Mouse (Mus musculus): Measurements from ENCODE around the gene Ccnyl1.
A peak's percentile ranks its signal among the peaks of the same experiment; 100 is the strongest.
"Not testable (repeated sequence)": the region's sequence is repeated elsewhere in the genome, so short reads cannot be mapped to it uniquely, and the experiment has no call there.

The Ccnyl1 gene

DNA sequence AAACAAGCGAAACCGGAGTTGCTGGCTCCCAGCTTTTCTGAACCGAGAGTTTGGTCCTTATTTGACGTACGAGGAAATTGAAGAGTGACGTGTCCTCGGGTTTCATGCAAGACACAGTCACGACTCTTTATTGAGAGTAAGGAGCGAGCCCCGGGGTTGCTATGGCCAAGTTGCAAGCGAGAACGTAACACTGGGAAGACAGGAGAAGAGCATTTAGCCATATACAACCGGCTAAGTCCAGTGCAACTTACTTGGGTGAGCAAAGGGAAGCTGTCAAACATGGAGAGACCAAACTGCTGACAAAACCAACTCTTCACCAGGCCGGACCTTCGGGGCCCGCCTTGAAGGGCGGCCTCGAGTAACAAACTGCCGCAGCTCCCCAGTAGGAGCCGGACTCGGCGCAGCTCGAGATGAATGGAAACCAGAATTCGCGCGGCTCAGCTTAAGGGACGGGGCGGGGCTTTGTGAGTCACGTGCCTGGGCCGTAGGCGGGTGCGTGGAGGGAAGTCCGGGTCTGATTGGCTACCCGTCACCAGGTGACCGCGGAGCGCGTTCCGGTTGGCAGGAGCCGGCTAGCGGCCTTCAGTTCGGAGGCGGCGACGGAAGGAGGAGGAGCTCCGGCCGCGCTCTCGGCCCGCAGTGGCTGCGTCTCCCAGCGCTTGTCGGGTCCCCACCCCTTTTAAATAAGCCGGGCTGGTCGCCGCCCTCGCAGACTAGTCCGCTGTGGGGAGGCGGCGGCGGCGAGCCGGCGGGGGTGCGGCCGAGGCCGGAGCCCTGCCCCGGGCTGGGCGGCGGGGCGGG, at the start of gene Ccnyl1:
Gene Ccnyl1 (plus strand): TSS at position 243 of the 801 bp plus-strand sequence.
- peak; percentile 98 for DNase-seq (ENCODE audit: low spot score)

DNA sequence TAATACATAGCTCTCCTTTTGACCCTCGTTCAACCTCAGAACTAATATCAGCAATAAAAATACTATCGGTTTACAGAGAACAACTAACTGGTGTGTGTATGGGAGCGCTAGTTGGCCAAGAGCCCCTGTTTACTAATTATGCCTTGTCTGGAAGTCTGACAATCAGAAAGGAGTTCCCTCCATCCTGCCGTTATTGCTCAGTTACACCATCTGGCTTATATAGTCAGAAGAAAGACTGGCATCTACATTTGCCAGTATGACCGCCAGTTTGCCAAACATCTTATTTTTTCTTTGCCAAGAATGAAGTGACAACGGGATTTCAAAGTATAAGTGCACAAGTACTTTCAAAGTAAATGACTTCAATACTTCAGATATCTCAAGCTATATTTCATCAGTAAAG, 49.2 kb upstream of the Ccnyl1 start:
- no peak for DNase-seq (ENCODE audit: low spot score)

DNA sequence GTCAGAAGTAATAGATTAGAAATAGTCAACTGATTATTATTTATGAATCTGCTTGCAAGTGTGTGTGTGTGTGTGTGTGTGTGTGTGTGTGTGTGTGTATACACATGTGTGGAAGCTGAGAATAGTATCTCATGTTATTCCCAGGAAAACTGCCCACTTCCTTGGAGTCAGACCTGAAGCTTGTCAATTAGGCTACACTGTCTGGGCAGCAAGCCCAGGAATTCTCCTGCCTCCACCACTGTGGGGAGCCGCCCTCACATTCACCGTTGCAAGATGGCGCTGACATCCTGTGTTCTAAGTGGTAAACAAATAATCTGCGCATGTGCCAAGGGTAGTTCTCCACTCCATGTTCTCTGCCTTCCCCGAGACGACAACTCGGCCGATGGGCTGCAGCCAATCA, 47.7 kb upstream of the Ccnyl1 start:
- DNase-seq (ENCODE audit: low spot score) = not testable (repeated sequence)

DNA sequence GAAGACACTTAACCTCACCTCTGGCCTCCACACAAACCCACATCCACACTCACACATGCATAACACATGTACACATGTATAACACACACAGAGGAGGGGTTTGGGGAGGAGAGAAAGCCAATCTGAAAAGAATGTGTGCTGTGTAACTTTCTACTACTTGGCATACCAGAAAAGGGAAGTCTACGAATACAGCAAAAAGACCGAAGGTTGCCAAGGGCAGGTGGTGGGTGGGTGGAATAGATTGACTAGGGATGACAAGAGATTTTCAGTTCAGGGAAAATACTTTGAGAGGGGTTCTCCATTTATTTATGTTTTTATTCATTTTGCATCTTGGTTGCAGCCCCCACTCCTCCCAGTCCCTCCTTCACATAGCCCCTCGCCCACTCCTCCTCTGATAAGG, 45.7 kb upstream of the Ccnyl1 start:
- no peak for DNase-seq (ENCODE audit: low spot score)

DNA sequence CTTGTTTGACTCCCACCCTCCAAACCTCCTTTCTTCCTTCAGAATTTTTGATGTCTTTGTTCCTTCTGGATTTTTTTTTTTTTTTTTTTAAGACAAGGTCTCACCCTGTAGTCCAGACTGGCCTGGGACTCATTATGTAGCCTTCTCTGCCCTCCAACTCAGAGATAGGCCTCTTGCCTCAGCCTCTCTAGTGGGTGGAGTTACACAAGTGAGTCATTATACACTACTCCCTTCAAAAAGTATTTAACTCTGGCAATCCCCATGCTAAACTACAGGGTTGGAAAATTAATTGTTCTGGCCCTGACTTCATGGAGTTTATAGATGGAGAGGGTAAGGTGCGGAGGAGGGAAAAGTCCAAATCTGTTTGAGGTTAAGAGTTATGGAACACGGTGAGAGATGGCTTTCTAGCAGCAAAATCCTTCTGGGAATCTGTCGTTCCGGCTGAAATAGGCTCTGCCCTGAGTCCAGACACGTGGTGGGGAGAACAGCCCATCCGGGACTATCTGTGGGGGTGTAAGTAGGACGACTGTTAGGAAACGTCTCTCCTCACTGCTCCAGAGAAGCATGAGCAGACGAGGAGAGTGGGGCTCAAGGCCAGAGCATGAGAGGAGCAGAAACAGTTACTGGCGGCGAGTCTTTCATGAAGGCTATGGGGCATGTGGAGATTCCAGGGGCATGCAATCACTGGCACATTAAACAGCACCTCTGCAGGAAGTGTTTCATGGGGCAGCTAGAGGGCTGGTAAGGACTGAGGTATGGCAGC, 40.7 kb upstream of the Ccnyl1 start:
- DNase-seq (ENCODE audit: low spot score) = peak; percentile 13

DNA sequence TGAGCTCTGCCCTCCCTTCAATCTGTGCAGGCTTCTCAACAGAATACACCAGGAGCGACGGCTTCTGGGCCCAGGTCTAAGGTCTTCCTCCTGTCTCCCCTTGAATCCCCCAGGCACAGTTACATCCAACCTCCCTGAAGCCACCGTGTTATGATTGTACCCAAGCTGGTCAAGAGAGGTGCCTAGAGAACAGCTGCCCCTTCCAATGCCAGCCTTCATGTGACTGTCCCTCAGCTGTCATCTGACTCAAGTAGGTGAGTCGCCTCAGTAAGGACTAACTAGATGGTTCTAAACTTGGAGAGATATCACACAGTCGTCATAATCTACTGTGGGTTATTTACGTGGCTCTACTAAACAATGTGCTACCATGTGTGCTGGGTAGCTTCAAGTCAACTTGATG, 36.6 kb upstream of the Ccnyl1 start:
- DNase-seq (ENCODE audit: low spot score) = no peak

DNA sequence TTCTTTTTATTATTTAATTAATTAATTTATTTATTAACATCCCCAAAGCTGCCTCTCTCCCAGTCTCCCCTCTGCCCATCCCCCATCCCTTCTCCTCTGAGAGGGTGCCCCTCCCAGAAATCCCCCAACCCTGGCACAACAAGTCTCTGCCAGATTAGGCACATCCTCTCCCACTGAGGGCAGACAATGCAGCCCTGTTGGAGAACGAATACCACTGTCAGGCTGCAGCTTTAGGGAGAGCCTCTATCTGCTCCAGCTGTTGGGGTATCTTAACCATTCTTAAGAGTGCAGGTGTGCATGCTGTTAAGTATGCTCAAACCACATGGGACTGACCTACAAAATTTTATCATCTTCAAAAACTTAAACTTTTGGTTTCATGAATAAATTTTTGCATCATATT, 34.8 kb upstream of the Ccnyl1 start:
- DNase-seq (ENCODE audit: low spot score) = no peak

DNA sequence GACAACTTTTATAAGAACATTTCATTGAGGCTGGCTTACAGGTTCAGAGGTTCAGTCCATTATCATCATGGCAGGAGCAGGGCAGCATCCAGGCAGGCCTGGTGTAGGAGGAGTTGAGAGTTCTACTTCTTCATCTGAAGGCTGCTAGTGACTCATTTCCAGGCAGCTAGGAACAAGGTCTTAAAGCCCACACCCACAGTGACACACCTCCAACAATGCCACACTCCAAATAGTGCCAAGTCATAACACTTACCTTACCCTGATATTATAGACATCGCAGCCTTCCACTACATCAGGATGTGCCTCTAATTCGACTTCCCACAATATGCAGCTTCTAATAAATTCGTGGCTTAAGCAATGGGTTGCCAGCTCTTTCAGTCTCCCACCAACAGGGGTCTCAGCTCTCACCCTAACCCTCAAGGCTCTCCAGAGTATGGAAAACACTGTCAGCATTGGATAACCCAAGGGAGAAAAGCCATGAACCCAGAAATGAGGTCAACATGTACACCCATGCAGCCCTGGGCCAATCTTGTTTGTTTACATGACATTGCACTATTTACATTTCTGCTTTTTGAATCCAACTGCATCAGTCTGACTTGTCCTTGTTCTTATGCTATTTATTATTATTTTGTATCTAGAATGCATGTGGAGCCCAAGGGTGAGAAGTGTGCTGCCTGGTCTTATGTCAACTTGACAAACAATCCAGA, 33.7 kb upstream of the Ccnyl1 start:
- DNase-seq (ENCODE audit: low spot score) = no peak

DNA sequence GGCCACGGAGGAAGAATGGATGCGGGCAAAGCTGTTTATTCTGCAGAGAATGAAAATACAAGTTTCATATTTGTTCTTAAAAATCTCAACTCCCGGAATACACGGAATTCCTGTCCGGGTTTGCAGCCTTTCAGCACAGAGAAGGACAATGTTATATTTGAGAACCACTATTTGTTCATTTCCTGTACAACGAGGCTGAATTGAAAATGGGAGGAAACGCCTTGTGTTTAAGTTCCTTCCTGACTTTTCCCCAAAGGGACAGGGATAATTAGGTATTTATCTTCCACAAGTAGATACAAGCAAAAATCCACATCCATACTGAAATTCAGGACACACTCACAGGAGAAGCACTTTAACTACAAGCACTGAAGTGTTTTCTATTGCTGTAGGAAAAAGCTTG, 31.4 kb upstream of the Ccnyl1 start:
- DNase-seq (ENCODE audit: low spot score) = no peak

DNA sequence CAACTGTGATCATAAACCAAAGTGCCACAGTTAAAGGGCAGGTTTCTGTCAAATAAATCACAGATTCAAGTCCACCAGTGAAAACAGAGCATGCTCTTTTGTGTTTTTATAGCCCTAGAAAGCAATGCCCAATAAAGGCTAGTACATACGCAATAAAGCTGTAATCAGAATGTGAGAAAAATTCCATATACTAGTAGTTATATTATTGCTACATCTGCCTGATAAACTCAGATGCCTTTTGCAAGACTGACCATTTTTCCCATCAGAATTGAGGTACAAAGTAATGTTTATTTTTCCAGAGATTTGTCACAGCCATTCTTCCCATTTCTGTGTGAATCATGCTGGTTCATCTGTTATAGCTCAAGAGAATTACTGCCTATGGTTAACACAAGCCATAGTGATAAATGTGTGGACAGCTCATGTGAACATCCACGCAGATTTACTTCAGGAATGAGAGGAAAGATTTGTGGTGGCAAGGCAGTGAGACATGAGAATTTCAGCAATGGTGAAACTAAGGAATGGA, 23.1 kb upstream of the Ccnyl1 start:
- no peak for DNase-seq (ENCODE audit: low spot score)

DNA sequence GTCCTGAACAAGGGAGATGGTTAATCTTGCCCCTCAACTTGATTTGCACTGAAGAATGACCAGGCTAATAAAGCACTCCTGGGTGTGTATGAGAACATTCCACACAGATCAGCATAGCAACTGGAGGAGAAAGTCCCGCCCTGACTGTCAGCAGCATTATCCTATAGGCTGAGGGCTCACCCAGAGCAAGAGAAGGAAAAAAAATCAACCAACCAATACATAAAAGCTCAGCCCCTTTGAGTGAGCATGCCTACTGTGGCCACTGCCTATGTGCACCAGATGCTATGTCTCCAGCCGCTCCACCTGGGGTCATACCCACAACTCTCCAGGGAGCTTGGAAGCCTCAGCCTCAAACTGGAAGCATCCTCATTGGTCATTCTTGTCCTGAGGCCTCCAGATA, 20.8 kb upstream of the Ccnyl1 start:
- no peak for DNase-seq (ENCODE audit: low spot score)

DNA sequence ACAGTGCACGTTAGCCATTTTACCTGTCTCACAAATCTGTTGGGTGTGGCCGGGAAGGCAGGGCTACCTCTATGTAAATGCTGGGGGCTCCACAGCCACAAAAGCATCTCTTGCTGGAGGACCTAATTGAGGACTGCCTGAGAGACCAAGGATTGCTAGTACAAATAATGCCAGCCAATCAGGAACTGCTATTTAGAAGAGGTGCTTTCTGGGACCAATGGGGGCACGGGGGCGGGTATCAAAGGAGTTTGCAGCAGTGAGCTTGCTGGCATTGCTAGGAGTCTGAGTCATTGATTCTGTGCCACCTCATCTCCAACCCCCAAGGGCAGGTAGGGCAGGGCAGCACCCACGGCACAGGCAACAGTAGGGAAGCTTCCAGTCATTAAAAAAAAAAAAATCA, 16.3 kb upstream of the Ccnyl1 start:
- DNase-seq (ENCODE audit: low spot score) = no peak

DNA sequence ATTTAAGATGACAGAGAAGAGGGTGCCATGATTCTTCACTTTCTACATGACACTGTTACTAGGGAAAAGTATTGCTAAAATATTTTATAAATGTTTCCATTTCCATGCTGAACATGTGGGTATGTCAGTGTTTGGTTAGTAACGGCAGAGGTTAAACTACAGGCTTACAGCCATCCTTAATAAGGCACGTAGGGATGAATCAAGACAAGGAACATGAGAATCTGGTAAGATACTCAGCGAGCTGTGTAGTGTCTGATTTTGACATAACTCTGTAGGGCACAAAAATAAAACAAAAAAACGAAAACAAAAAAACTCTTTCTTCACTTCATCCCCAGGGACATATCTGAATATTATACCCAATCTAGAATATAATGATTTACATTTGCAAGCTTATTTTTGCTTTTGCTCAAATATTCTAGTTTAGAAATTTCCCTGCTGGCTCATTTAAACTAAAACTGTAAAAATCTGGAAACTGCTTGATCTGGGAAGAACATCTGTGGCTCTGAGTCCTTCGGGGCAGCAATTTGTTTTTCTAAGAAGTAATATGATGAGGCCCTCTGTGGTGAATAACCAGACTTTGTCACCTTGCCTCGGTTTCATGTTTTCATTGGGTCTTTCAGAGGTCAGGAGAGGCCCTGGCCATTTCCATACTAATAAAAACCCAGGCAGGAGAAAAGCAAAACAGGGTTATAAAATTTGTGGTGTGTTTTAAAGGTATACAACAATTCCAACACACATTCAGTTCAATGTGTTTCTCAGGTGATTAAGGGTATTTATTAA, 14.0 kb upstream of the Ccnyl1 start:
- DNase-seq (ENCODE audit: low spot score) = no peak

DNA sequence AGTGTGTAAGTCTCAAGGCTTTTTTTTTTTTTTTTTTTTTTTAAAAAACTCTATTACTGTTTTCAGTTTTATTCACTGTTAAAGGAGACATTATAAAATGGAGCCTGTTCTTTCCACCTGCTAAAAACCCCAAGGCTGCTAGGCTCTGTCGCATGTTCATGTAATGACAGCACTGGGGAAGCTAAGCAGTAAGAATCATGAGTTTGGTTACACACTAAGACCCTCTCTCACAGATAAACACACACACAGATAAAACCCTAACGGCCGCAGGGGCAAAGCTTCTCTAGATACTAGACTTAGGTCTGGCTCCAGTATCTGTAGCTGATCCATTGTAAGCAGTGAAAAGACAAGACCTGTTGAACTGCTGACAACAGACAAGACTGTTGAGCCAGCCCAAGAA, 8.8 kb upstream of the Ccnyl1 start:
- no peak for DNase-seq (ENCODE audit: low spot score)

DNA sequence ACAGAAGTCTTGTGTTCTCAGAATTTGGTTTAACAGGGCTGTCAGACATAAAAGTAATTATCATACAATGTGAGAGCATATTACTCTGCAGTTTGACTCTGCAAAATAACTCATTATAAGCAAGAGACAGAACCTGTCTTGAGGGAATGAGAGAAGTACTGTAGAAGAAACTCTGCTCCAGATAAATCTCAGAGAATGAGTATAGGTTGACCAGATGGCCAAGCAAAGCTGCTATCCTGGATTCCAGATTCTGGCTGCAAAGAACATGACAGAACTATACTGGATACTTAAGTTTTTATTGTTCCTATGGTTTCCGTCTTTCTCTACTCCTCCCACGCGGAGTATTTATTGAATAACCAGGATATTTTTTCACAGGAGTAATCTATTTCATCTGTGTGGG, 7.2 kb upstream of the Ccnyl1 start:
- DNase-seq (ENCODE audit: low spot score) = no peak

DNA sequence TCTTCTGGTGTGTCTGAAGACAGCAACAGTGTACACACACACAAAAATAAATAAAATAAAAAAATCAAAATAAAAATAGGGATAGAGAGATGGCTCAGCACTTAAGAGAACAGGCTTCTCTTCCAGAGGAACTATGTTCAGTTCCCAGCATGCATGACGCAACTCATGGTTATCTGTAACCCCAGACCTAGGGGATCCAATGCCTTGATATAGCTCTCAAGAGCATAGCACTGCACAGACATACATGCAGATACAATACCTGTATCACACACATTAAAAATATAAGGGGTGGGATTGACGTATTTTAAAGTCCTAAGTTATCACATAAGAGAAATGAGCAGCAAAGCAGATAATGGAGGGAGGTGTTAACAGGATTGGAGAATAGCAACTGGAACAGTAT, 5.8 kb upstream of the Ccnyl1 start:
- no peak for DNase-seq (ENCODE audit: low spot score)

DNA sequence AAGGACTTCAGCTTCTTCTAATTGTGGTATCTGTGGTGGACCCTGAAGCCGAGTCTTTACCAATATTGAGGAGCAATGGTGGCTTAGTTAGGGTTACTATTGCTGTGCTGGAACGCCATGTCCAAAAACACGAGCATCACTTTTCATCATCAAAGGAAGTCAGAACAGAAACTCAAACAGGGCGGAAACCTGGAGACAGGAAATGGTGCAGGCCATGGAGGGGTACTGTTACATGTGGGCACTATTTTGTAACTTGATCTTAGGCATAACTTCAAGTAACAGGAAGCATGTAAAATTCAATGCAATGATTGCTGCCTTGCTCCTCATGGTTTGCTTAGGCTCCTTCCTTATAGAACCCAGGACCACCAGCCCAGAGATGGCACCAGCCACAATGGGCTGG, 2.2 kb upstream of the Ccnyl1 start:
- DNase-seq (ENCODE audit: low spot score) = no peak

DNA sequence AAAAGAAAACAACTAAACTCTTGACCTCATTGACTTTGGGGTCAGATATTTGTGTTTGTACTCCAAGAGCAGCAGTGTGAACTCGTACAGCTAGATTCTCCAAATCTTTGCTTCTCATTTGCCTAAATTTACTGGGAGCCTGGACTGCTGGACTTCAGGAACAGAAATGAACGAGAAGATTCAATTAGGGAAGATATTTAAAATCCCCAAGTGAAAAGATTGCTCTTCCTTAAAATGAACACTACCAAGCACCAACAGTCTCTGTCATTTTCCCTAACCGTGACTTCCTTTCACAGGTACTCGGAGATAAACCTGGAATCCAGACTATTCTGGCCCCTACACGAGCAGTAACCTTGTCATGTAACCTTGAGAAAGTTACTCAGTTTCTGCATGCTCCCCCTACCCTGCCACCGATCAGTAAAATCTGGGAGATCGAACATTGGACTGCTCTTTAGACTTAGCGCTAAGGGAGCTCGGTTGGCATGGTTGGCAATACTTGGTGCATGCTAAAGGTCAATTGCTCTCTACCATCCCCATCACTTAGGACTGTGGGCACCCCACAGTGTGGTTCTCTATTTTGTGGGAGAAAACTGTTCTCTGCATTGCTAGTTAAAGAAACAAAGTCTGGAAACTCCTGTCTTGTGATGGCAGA, 568 bp upstream of the Ccnyl1 start:
- DNase-seq (ENCODE audit: low spot score) = no peak

DNA sequence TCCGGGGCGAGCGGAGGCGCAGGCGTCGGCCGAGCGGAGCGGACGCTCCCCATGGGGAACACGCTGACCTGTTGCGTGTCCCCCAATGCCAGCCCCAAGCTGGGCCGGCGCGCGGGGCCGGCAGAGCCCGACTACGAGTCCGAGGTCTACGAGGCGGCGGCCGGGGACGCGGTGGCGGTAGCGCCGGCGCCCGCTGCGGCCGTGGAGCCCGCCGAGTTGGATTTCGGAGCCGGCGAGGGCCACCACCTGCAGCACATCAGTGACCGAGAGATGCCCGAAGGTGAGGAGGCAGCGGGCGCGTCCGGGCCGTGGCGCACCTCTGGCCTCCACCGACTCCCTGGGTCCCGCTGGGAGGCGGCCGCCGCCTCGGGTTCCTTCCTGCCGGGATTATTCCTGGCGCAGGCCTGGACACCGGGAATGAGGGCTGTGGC, 881 bp downstream of the Ccnyl1 start:
- DNase-seq (ENCODE audit: low spot score) = no peak

DNA sequence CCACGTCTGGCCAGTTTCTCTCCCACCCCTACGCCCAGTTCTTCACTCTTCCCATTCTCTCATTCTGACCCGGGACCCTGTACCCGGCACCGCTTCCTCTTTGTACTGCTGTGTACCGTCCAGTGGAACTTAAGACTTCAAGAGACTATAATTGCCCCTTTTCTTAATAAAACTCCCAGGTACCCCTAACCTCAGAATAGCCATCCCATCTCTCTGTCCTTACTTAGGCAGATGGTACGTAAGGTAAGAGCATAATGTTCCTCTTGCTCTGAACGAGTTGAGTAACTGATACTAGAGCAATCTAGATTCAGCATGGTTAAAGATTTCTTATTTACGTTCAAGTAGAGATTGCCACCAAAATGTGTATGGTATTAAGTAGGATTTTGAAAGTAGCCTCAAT, 1.3 kb downstream of the Ccnyl1 start:
- no peak for DNase-seq (ENCODE audit: low spot score)

DNA sequence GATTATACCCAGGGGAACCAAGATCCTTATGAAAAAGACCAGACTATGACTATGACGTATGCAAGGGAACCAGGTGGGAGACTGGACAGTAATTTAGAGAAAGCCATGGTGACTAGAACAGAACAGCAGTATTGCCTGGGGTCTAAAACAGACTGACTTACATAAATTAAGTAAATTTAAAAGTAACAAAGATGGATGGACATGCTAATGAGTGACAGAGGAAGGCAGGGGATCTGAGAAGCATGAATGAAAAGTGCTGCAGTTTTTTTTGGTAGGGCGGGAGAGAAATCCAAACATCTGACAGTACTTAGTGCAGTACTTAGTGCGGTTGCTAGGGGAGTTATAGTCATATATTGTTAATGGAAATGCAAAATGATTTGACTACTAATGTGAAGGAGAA, 4.9 kb downstream of the Ccnyl1 start:
- no peak for DNase-seq (ENCODE audit: low spot score)
